Comparison of ENCODE assay signal across 9 mouse cellular contexts in genomic region chr15:7132741-7133140, GRCm38 (mm10). TPM values are rescaled to one million over a fixed set of nuclear protein-coding genes. Genes with fewer than 3 reads are reported as not detected.
A peak's percentile ranks its signal among the peaks of the same experiment; 100 is the strongest.
DNase-seq lines count a peak whose midpoint lies in the region; ATAC-seq and TF ChIP-seq lines count a peak whose summit lies in the region.
"Had no signal": no experiment of that assay in that cellular context is flagged by ENCODE, and none has a peak within 500 bp of the region (broad histone marks: within the 10 kb centered on the region; RNA-seq: fewer than 3 reads in every experiment).

No protein-coding gene starts in this region.

- no peaks in the 10 kb centered on the region for H3K9me3 ChIP-seq in midbrain, embryonic 10.5 days (replicated peaks)
- H3K9me3 ChIP-seq in midbrain, embryonic 15.5 days = no peaks in the 10 kb centered on the region
- no peaks in the 10 kb centered on the region for H3K9me3 ChIP-seq in liver, embryonic 14.5 days (ENCODE audit: control insufficient read depth, low read length)
- H3K9me3 ChIP-seq: limb, embryonic 12.5 days had no signal

- peak; percentile 55 for TF ChIP-seq CTCF in liver, embryonic 14.5 days (IDR thresholded peaks at IDR 0.05; ENCODE audit: low read depth)
- TF ChIP-seq CTCF in cerebellum, adult 2 months (IDR thresholded peaks at IDR 0.05; ENCODE audit: borderline replicate concordance, insufficient read depth, low read depth, low read length) = no peak

- H3K4me2 ChIP-seq in midbrain, embryonic 15.5 days = no peak overlapping the region
- no peak overlapping the region for H3K4me2 ChIP-seq in liver, embryonic 14.5 days (ENCODE audit: low read depth)
- H3K4me2 ChIP-seq: limb, embryonic 12.5 days had no signal

- peaks cover 34% of the 10 kb centered on the region for H3K4me1 ChIP-seq in midbrain, embryonic 10.5 days
- H3K4me1 ChIP-seq in midbrain, embryonic 15.5 days = peaks cover 25% of the 10 kb centered on the region
- peaks cover 0 to 7% of the 10 kb centered on the region in 2 experiments; a peak in 2 of 4 replicates for H3K4me1 ChIP-seq in liver, embryonic 14.5 days (replicated peaks; ENCODE audit: control insufficient read depth in 2 of 2, insufficient read depth in 2 of 2, low read length in 1 of 2)
- no peaks in the 10 kb centered on the region for H3K4me1 ChIP-seq in cerebellum, adult 2 months (ENCODE audit: control insufficient read depth, insufficient read depth, low read length)

- H3K36me3 ChIP-seq in midbrain, embryonic 10.5 days = no peaks in the 10 kb centered on the region
- no peaks in the 10 kb centered on the region for H3K36me3 ChIP-seq in midbrain, embryonic 15.5 days (replicated peaks)
- H3K36me3 ChIP-seq in liver, embryonic 14.5 days (replicated peaks; ENCODE audit: control insufficient read depth, insufficient read depth, low read depth) = no peaks in the 10 kb centered on the region

- no peak for ATAC-seq in midbrain, embryonic 15.5 days (replicated peaks)
- no peak for ATAC-seq in liver, embryonic 14.5 days (ENCODE audit: insufficient read depth)

- 43% methylated on average over 13 of the region's 13 CpGs for WGBS in midbrain, embryonic 10.5 days
- 48% methylated on average over 13 of the region's 13 CpGs for WGBS in midbrain, embryonic 15.5 days
- WGBS in liver, embryonic 14.5 days (ENCODE audit: insufficient replicate concordance) = 34% methylated on average over 13 of the region's 13 CpGs
- WGBS in cerebellum, adult 2 months = 65% methylated on average over 13 of the region's 13 CpGs

- DNase-seq in embryo, embryonic 10.5 days (ENCODE audit: low spot score) = peak; percentile 27
- DNase-seq in embryo, embryonic 9.5 days (ENCODE audit: extremely low spot score) = no peak
- peak; percentile 19 for DNase-seq in midbrain, embryonic 10.5 days (ENCODE audit: low spot score)
- no peak for DNase-seq in liver, embryonic 14.5 days (ENCODE audit: low read depth in 3 of 3, low spot score in 3 of 3)
- DNase-seq in thymus, postnatal 14 days = peak; percentile 23
- no peak for DNase-seq in right cerebral cortex, postnatal 10 days (ENCODE audit: low spot score in 2 of 2)
- DNase-seq in cerebellum, adult 2 months = no peak

- no peak overlapping the region for H3K9ac ChIP-seq in midbrain, embryonic 15.5 days
- no peak overlapping the region for H3K9ac ChIP-seq in liver, embryonic 14.5 days (replicated peaks)
- H3K9ac ChIP-seq: limb, embryonic 12.5 days had no signal

- TF ChIP-seq EP300 in liver, embryonic 14.5 days (IDR thresholded peaks at IDR 0.05; ENCODE audit: low read depth) = no peak

- peaks cover 33% of the 10 kb centered on the region for H3K27me3 ChIP-seq in midbrain, embryonic 10.5 days (ENCODE audit: low read depth, poor library complexity, severe bottlenecking)
- H3K27me3 ChIP-seq in midbrain, embryonic 15.5 days (replicated peaks) = peaks cover 5% of the 10 kb centered on the region; the same call in 1 of the 2 replicates
- H3K27me3 ChIP-seq in liver, embryonic 14.5 days (ENCODE audit: control insufficient read depth, insufficient read depth, low read length) = peaks cover 39% of the 10 kb centered on the region
- no peaks in the 10 kb centered on the region for H3K27me3 ChIP-seq in cerebellum, adult 2 months (ENCODE audit: control insufficient read depth, insufficient read depth, low read length)
- H3K27me3 ChIP-seq: limb, embryonic 12.5 days had no signal

- no peak for TF ChIP-seq POLR2A in cerebellum, adult 2 months (IDR thresholded peaks at IDR 0.05; ENCODE audit: borderline replicate concordance, insufficient read depth, low read length)

- H3K4me3 ChIP-seq in midbrain, embryonic 10.5 days = no peak overlapping the region
- no peak overlapping the region for H3K4me3 ChIP-seq in midbrain, embryonic 15.5 days
- no peak overlapping the region for H3K4me3 ChIP-seq in liver, embryonic 14.5 days (ENCODE audit: insufficient read depth in 1 of 2, low read depth in 2 of 2, low read length in 2 of 2)
- H3K4me3 ChIP-seq in cerebellum, adult 2 months (replicated peaks; ENCODE audit: insufficient read depth, low read depth, low read length) = no peak overlapping the region
- H3K4me3 ChIP-seq: limb, embryonic 12.5 days had no signal

- H3K27ac ChIP-seq in midbrain, embryonic 10.5 days (replicated peaks) = no peak overlapping the region
- H3K27ac ChIP-seq in midbrain, embryonic 15.5 days = no peak overlapping the region
- H3K27ac ChIP-seq in liver, embryonic 14.5 days = no peak overlapping the region
- no peak overlapping the region for H3K27ac ChIP-seq in cerebellum, adult 2 months (ENCODE audit: insufficient read depth, low read length)
- H3K27ac ChIP-seq: limb, embryonic 12.5 days had no signal

RNA-seq across cellular contexts. Expression of gene Lifr, which starts 42.3 kb away (rescaled TPM):
- 10.0 and 10.1 TPM in 2 replicates for polyA plus RNA-seq in midbrain, embryonic 10.5 days (2016; fragmentation: Nextera tagmentation; extraction: Ambion mirVana)
- polyA plus RNA-seq in midbrain, embryonic 15.5 days (2015; fragmentation: Nextera tagmentation; extraction: Ambion mirVana) = 9.7 and 11.2 TPM in 2 replicates
- polyA plus RNA-seq in liver, embryonic 14.5 days (2012; rRNA removed) = 5.8 and 8.1 TPM in 2 replicates
- polyA plus RNA-seq in liver, embryonic 14.5 days (2014; fragmentation: Nextera tagmentation; extraction: Ambion mirVana) = 22.3 and 24.1 TPM in 2 replicates
- 18.7 and 19.9 TPM in 2 replicates for polyA plus RNA-seq in cerebellum, adult 2 months (2012; rRNA removed)

Comparison
In these comparisons a context has a peak if more than half of its experiments do, and no peak if none do; other contexts are left out.
1. DNase-seq: peak in embryo, embryonic 10.5 days (single experiment), midbrain, embryonic 10.5 days (single experiment) and thymus, postnatal 14 days (single experiment); none in embryo, embryonic 9.5 days (single experiment), liver, embryonic 14.5 days (0 of 3), right cerebral cortex, postnatal 10 days (0 of 2) and cerebellum, adult 2 months (0 of 2).